Mouse (Mus musculus): Measurements from ENCODE around the gene Gfpt2.

The Gfpt2 gene

DNA sequence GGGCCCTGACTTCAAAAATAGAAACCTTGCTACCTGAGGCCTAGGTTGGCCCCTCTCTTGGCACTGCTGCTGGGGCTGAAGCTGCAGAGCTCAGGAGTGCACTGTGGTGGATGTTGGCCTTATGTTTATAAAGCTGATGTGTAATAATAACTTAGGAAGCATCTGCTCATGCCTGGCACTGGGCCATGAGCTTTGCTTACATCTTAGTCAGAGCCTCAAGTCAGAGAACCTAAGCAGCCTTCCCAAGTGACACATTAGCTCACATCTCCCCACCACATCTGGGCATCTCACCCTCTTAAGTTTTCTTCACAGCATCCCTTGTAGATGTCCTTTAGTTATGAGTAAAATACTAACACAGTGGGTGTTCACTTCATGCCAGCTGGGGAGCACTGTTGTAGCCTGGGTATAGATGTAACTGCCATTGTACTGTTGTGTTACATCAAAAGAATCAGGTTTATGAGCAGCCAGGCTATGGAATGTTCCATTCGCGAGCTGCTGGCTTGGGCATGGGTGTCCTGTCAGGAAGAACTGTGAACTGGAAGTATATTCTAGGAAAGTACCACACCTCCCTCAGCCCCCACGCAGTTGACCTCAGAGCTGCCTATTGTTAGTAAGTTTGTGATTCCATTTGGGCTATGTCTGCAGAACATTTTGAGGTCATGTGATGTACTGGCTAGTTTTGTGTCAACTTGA is 86.1 kb downstream of the Gfpt2 start:
- DNase-seq (ENCODE audit: low read depth in 2 of 2, low spot score in 2 of 2), result no peak

DNA sequence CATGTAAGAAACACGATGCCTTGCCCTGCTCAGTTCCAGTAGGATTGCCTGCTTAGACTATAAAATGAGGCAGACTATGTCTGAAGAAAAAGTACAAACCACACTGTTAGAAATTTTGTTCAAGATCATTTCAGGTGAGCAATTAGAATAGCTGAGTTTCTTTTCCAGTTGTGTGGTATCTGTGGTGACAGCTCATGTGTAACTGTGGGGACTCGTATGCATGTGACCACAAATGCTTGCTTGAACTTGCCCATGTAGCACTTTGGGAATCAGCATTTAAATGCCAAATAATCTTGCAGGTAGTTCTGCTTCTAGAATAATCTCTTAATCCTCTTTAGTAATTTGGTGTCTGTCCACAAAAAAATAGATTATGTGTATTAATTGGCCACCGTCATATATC is 89.4 kb downstream of the Gfpt2 start:
- DNase-seq (ENCODE audit: low read depth in 2 of 2, low spot score in 2 of 2), result no peak

All from CD8-positive naive resting alpha-beta T cell, adult 2 months (primary cell).